Mouse (Mus musculus) layer of hippocampus, adult 18-20 months (tissue): Measurements from ENCODE around the gene Ovca2. TPM values are rescaled to one million over a fixed set of nuclear protein-coding genes. Genes with fewer than 3 reads are reported as not detected.
"Not testable (repeated sequence)": the region's sequence is repeated elsewhere in the genome, so short reads cannot be mapped to it uniquely, and the experiment has no call there.

ENCODE experiments used
- DNase-seq, 2 experiments: peaks; one replicate each; pipeline ENCODE4 v3.0.0; 2022; ENCODE audit warnings: low spot score in 2 of 2
- total RNA-seq, 2 experiments: library from RNA; stranded (reverse); gene quantifications; 2 replicates each; pipeline ENCODE4 v1.2.3; 2021

The Ovca2 gene
- total RNA-seq, 2 experiments from 2014 or later, result 18.3 to 20.5 TPM

GRCm38 (mm10) chr11:75196131-75196530 lies 17.5 kb upstream of the Ovca2 start:
- peak in 1 of 2 experiments; percentile 23 for DNase-seq

- DNase-seq, result peak in 1 of 2 experiments; percentile 65
These were observed 16.3 kb upstream of the Ovca2 start for GRCm38 (mm10) chr11:75194850-75195461.

GRCm38 (mm10) chr11:75194121-75194849 lies 15.7 kb upstream of the Ovca2 start:
- DNase-seq, result peak in 1 of 2 experiments; percentile 36

- peak; percentile 74 to 83 for DNase-seq
These were observed 14.8 kb upstream of the Ovca2 start, which contains the start of gene Rtn4rl1 for GRCm38 (mm10) chr11:75193256-75194071. TSS of gene Rtn4rl1 (plus strand) at chr11:75193783.

GRCm38 (mm10) chr11:75192336-75193214 lies 13.9 kb upstream of the Ovca2 start:
- peak in 1 of 2 experiments; percentile 80 for DNase-seq

GRCm38 (mm10) chr11:75191841-75192240 lies 13.2 kb upstream of the Ovca2 start:
- DNase-seq, result no peak

- DNase-seq, result no peak
These were observed 12.3 kb upstream of the Ovca2 start, which contains the start of gene Dph1 for GRCm38 (mm10) chr11:75190905-75191441. TSS of gene Dph1 (minus strand) at chr11:75191241.

GRCm38 (mm10) chr11:75190371-75190724 lies 11.7 kb upstream of the Ovca2 start:
- DNase-seq, result peak; percentile 76 to 84

GRCm38 (mm10) chr11:75189713-75190370 lies 11.2 kb upstream of the Ovca2 start:
- DNase-seq, result no peak

GRCm38 (mm10) chr11:75184986-75185385 lies 6.4 kb upstream of the Ovca2 start:
- DNase-seq, result peak in 1 of 2 experiments; percentile 66

GRCm38 (mm10) chr11:75184573-75184972 lies 5.9 kb upstream of the Ovca2 start:
- DNase-seq, result peak in 1 of 2 experiments; percentile 70

GRCm38 (mm10) chr11:75183917-75184570 lies 5.4 kb upstream of the Ovca2 start:
- DNase-seq, result peak; percentile 76 to 91

GRCm38 (mm10) chr11:75178011-75178410 lies 624 bp downstream of the Ovca2 start:
- DNase-seq, result no peak

GRCm38 (mm10) chr11:75174574-75174973 lies 4.1 kb downstream of the Ovca2 start:
- not testable (repeated sequence) for DNase-seq

GRCm38 (mm10) chr11:75173799-75174165 lies 4.9 kb downstream of the Ovca2 start:
- DNase-seq, result no peak

GRCm38 (mm10) chr11:75173095-75173798 lies 5.4 kb downstream of the Ovca2 start:
- peak; percentile 95 to 97 for DNase-seq

- DNase-seq, result peak in 1 of 2 experiments; percentile 67
These were observed 6.2 kb downstream of the Ovca2 start for GRCm38 (mm10) chr11:75172151-75173094.
